Mouse (Mus musculus) lung, postnatal 0 days (tissue): ENCODE results near the gene Psd. TPM values are rescaled to one million over a fixed set of nuclear protein-coding genes. Genes with fewer than 3 reads are reported as not detected.

Experiments
- ATAC-seq: fragments of 200-750 bp; cut with Nextera tagmentation; 2 replicates; pipeline ENCODE4 v1.8.0; 2017; ENCODE audit warnings: moderate library complexity
- DNase-seq: peaks from one replicate; pipeline ENCODE4 v3.0.0-alpha.2; 2016; ENCODE audit warnings: low spot score
- H3K27ac ChIP-seq: fragments of 300-500 bp; sonication (generic); 2 replicates; pipeline ENCODE4 v1.5.1; 2014; ENCODE audit warnings: antibody characterized with exemption, mild to moderate bottlenecking, low read length, mixed read lengths
- H3K27me3 ChIP-seq: fragments of 300-500 bp; sonication (generic); replicated peaks from 2 replicates; pipeline ENCODE4 v1.6.1; 2014; ENCODE audit warnings: low read length, mixed read lengths; ENCODE audit not compliant: insufficient read depth
- H3K36me3 ChIP-seq: fragments of 300-500 bp; sonication (generic); 2 replicates; pipeline ENCODE4 v1.6.1; 2014; ENCODE audit warnings: low read length, mixed read lengths; ENCODE audit not compliant: insufficient read depth
- H3K4me1 ChIP-seq: fragments of 300-500 bp; sonication (generic); 2 replicates; pipeline ENCODE4 v1.6.1; 2014; ENCODE audit warnings: antibody characterized with exemption, low read depth, low read length, mixed read lengths; ENCODE audit not compliant: insufficient read depth
- H3K4me2 ChIP-seq: fragments of 300-500 bp; sonication (generic); replicated peaks from 2 replicates; pipeline ENCODE4 v1.6.1; 2014; ENCODE audit warnings: low read depth, mild to moderate bottlenecking, low read length, moderate library complexity, mixed read lengths
- H3K4me3 ChIP-seq: fragments of 300-500 bp; sonication (generic); 2 replicates; pipeline ENCODE4 v1.5.1; 2014; ENCODE audit warnings: low read depth, low read length
- H3K9ac ChIP-seq: fragments of 300-500 bp; sonication (generic); replicated peaks from 2 replicates; pipeline ENCODE4 v1.6.1; 2014; ENCODE audit warnings: low read depth, mild to moderate bottlenecking
- H3K9me3 ChIP-seq: fragments of 300-500 bp; sonication (generic); 2 replicates; pipeline ENCODE4 v1.6.1; 2016; ENCODE audit warnings: low read length, mixed read lengths
- CTCF ChIP-seq: IDR thresholded peaks from 2 replicates; pipeline ENCODE4 v1.5.1; 2016; ENCODE audit warnings: antibody characterized with exemption, mild to moderate bottlenecking
- EP300 ChIP-seq: IDR thresholded peaks from 2 replicates; pipeline ENCODE4 v1.6.1; 2016; ENCODE audit warnings: antibody characterized with exemption, mild to moderate bottlenecking, control low read depth
- WGBS: fragments of 180-500 bp; shearing (Covaris S2); extraction: QIAGEN DNeasy Blood & Tissue Kit; methylation state at CpG from one replicate; pipeline ENCODE4 v1.1.7; 2014; 5-methylcytosine and 5-hydroxymethylcytosine counted together
- polyA plus RNA-seq: library from polyadenylated mRNA; unstranded; fragments of >200 nt; fragmentation: Nextera tagmentation; extraction: Ambion mirVana; gene quantifications from 2 replicates; pipeline ENCODE4 v1.2.1, GENCODE M21; 2015

The Psd gene
- polyA plus RNA-seq, 1 experiment from 2014 or later: 2.7 TPM

GRCm38 (mm10) chr19:46306268-46306610, 20.7 kb downstream of the Psd start:
- WGBS: 56% methylated on average over 5 of the region's 5 CpGs
- no peaks in the 10 kb centered on the region for H3K9me3 ChIP-seq
- H3K4me2 ChIP-seq: peak overlapping the region; percentile 99
- peaks cover 15% of the 10 kb centered on the region; the same call in 1 of the 2 replicates for H3K36me3 ChIP-seq
- no peaks in the 10 kb centered on the region for H3K27me3 ChIP-seq
- no peak for TF ChIP-seq EP300
- no peak for TF ChIP-seq CTCF
- H3K27ac ChIP-seq: peak overlapping the region; percentile 89; the same call in 1 of the 2 replicates
- H3K4me1 ChIP-seq: peaks cover 6% of the 10 kb centered on the region; the same call in 1 of the 2 replicates
- DNase-seq: no peak
- ATAC-seq: no peak
- peak overlapping the region; percentile 69 for H3K9ac ChIP-seq
- peak overlapping the region; percentile 74 for H3K4me3 ChIP-seq

- Histone ChIP-seq H3K27ac (peak overlapping the region; percentile 89), H3K4me1 (peaks cover 6% of the 10 kb centered on the region; the same call in 1 of the 2 replicates), H3K4me3 (peak overlapping the region; percentile 74), H3K36me3 (peaks cover 9% of the 10 kb centered on the region; the same call in 1 of the 2 replicates), H3K27me3 (no peaks in the 10 kb centered on the region), H3K9me3 (no peaks in the 10 kb centered on the region), H3K9ac (peak overlapping the region; percentile 69), H3K4me2 (peak overlapping the region; percentile 99)
- no peak for TF ChIP-seq EP300
- TF ChIP-seq CTCF: no peak
- peak; percentile 94 for DNase-seq
- 0% methylated on average over 28 of the region's 43 CpGs for WGBS
- peak; percentile 75 for ATAC-seq
Measured at GRCm38 (mm10) chr19:46305432-46306267, 21.3 kb downstream of the Psd start.

- ATAC-seq (peak; percentile 26), DNase-seq (no peak)
- Histone ChIP-seq H3K27ac (peak overlapping the region; percentile 89), H3K9ac (peak overlapping the region; percentile 69), H3K4me1 (peaks cover 6% of the 10 kb centered on the region; the same call in 1 of the 2 replicates), H3K4me2 (peak overlapping the region; percentile 99), H3K9me3 (no peaks in the 10 kb centered on the region), H3K4me3 (peak overlapping the region; percentile 74), H3K36me3 (peaks cover 4% of the 10 kb centered on the region; the same call in 1 of the 2 replicates), H3K27me3 (no peaks in the 10 kb centered on the region)
- WGBS: under 1% methylated on average over 34 of the region's 34 CpGs
- TF ChIP-seq EP300 (no peak), CTCF (no peak)
Measured at GRCm38 (mm10) chr19:46304908-46305333, 22.0 kb downstream of the Psd start.

- H3K27ac ChIP-seq: peak within 1 kb of the TSS; percentile 89
- peak within 1 kb of the TSS; percentile 99 for H3K4me2 ChIP-seq
- H3K9ac ChIP-seq: peak within 1 kb of the TSS; percentile 69
- DNase-seq (peak; percentile 98), ATAC-seq (peak; percentile 95)
- no peaks in the 10 kb centered on the region for H3K27me3 ChIP-seq
- H3K36me3 ChIP-seq: no peaks in the 10 kb centered on the region
- under 1% methylated on average over 38 of the region's 39 CpGs for WGBS
- TF ChIP-seq CTCF (peak; percentile 92), EP300 (no peak)
- H3K9me3 ChIP-seq: no peaks in the 10 kb centered on the region
- peak within 1 kb of the TSS; percentile 74 for H3K4me3 ChIP-seq
- peaks cover 6% of the 10 kb centered on the region; the same call in 1 of the 2 replicates for H3K4me1 ChIP-seq
Measured at GRCm38 (mm10) chr19:46304216-46304841, 22.6 kb downstream of the Psd start, which contains the start of gene Nfkb2. Gene Nfkb2 (plus strand): TSS chr19:46304320.

- Histone ChIP-seq H3K4me1 (no peaks in the 10 kb centered on the region; the same call in 1 of the 2 replicates), H3K36me3 (no peaks in the 10 kb centered on the region), H3K4me2 (peak overlapping the region; percentile 99), H3K9me3 (no peaks in the 10 kb centered on the region), H3K4me3 (peak overlapping the region; percentile 74), H3K27ac (peak overlapping the region; percentile 89), H3K9ac (no peak overlapping the region), H3K27me3 (no peaks in the 10 kb centered on the region)
- no peak for ATAC-seq
- TF ChIP-seq EP300: no peak
- no peak for TF ChIP-seq CTCF
- no peak for DNase-seq
- 45% methylated on average over 18 of the region's 18 CpGs for WGBS
Measured at GRCm38 (mm10) chr19:46303251-46304215, 23.4 kb downstream of the Psd start.
